Mouse (Mus musculus) limb, embryonic 14.5 days (tissue): ENCODE data around the gene Akap6. TPM values are rescaled to one million over a fixed set of nuclear protein-coding genes. Genes with fewer than 3 reads are reported as not detected.

Experiments
- ATAC-seq: fragments of 200-750 bp; cut with Nextera tagmentation; 2 replicates; pipeline ENCODE4 v1.8.0; 2017; ENCODE audit warnings: low read depth, moderate number of reproducible peaks, moderate TSS enrichment; ENCODE audit not compliant: low FRiP score
- DNase-seq: peaks from one replicate; pipeline ENCODE4 v3.0.0-alpha.2; 2015; ENCODE audit warnings: low spot score
- H3K27ac ChIP-seq: fragments of 300-500 bp; sonication (generic); replicated peaks from 2 replicates; pipeline ENCODE4 v1.5.1; 2014; ENCODE audit warnings: low read depth, mild to moderate bottlenecking, low read length, moderate library complexity, mixed read lengths
- H3K27me3 ChIP-seq: fragments of 300-500 bp; sonication (generic); 2 replicates; pipeline ENCODE4 v1.6.1; 2014; ENCODE audit warnings: low read length, mixed read lengths; ENCODE audit not compliant: control insufficient read depth, insufficient read depth
- H3K36me3 ChIP-seq: fragments of 300-500 bp; sonication (generic); 2 replicates; pipeline ENCODE4 v1.6.1; 2014; ENCODE audit warnings: mild to moderate bottlenecking, low read length, moderate library complexity, mixed read lengths; ENCODE audit not compliant: control insufficient read depth, insufficient read depth
- H3K4me1 ChIP-seq: fragments of 300-500 bp; sonication (generic); 2 replicates; pipeline ENCODE4 v1.6.1; 2014; ENCODE audit warnings: antibody characterized with exemption, low read length, mixed read lengths; ENCODE audit not compliant: control insufficient read depth, insufficient read depth
- H3K4me2 ChIP-seq: fragments of 300-500 bp; sonication (generic); replicated peaks from 2 replicates; pipeline ENCODE4 v1.6.1; 2014; ENCODE audit warnings: low read depth, mild to moderate bottlenecking, low read length, moderate library complexity; ENCODE audit not compliant: severe bottlenecking
- H3K4me3 ChIP-seq: fragments of 300-500 bp; sonication (generic); replicated peaks from 2 replicates; pipeline ENCODE4 v1.5.1; 2014; ENCODE audit warnings: low read length
- H3K9ac ChIP-seq: fragments of 300-500 bp; sonication (generic); 2 replicates; pipeline ENCODE4 v1.6.1; 2014; ENCODE audit warnings: mild to moderate bottlenecking, low read depth, low read length, moderate library complexity; ENCODE audit not compliant: severe bottlenecking
- H3K9me3 ChIP-seq: fragments of 300-500 bp; sonication (generic); 2 replicates; pipeline ENCODE4 v1.6.1; 2016; ENCODE audit warnings: low read length; ENCODE audit not compliant: control insufficient read depth
- POLR2A ChIP-seq: fragments of 200-500 bp; IDR thresholded peaks from 2 replicates; pipeline ENCODE4 v1.8.0; 2012; ENCODE audit warnings: inconsistent platforms, mild to moderate bottlenecking, moderate library complexity, borderline replicate concordance; ENCODE audit not compliant: insufficient read depth, insufficient read length; ENCODE audit errors: extremely low read depth
- WGBS: fragments of 180-500 bp; shearing (Covaris S2); extraction: QIAGEN DNeasy Blood & Tissue Kit; methylation state at CpG from one replicate; pipeline ENCODE4 v1.1.7; 2014; 5-methylcytosine and 5-hydroxymethylcytosine counted together
- polyA plus RNA-seq, 2 experiments: library from polyadenylated mRNA; depleted of rRNA in 1 of 2; stranded (reverse) in 1 of 2; unstranded in 1 of 2; fragments of >200 nt; fragmentation: Nextera tagmentation in 1 of 2; extraction: Ambion mirVana in 1 of 2; gene quantifications; 2 replicates each; pipeline versions ENCODE4 v1.2.1 to v1.2.3; 2012 to 2014

Gene Akap6
- polyA plus RNA-seq, 2 experiments: 1.2 to 1.6 TPM

DNA sequence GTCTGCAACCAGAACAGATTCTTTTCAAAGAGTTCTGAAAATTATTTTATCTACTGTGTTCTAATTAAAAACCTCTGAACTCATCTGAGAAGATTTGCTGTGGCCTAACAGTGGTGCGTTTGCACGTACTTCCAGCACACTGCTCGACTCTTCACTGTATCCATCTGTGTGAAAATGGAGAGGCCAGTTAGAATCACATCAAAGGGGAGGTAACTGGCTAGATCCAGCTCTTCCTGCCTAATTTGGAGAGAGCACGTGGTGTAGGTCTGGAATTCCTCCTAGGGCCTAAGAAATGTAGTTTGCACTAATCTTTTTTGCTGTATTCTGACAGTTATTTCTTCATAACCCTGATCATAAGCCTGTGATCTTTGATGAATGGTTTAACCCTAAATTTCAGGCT is 446.3 kb downstream of the Akap6 start:
- Histone ChIP-seq H3K4me2 (no peak overlapping the region), H3K4me1 (peaks cover 4% of the 10 kb centered on the region; the same call in 1 of the 2 replicates), H3K27ac (no peak overlapping the region), H3K4me3 (no peak overlapping the region), H3K9ac (no peak overlapping the region), H3K36me3 (no peaks in the 10 kb centered on the region), H3K9me3 (no peaks in the 10 kb centered on the region), H3K27me3 (no peaks in the 10 kb centered on the region)
- ATAC-seq: no peak
- DNase-seq: no peak
- no peak for TF ChIP-seq POLR2A
- WGBS: 24% methylated on average over 4 of the region's 4 CpGs

DNA sequence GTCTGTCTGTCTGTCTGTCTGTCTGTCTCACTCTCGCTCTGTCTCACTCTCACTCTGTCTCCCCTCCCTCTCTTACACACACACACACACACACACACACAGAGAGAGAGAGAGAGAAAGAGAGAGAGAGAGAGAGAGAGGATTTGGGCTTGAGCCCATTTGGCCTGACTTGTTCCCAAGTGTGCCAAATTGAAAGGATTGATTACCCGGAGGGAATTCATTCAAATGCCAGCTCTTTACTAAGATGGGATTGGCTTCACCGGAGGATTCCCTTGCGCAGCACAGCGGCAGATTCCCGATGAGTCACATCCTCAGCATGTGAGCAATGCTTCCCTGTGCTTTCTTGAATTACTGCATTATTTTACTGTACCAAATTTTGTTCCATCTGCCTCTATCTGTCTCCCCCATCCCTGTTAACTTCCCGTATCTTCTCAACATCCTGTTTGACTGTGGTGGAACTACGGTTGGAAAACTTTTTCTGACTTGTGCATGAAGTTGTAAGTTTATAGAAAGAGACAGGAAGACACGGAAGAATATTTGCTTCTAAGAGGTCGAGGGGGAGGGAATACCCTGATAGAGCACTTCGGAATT is 447.4 kb downstream of the Akap6 start:
- H3K27ac ChIP-seq: no peak overlapping the region
- no peak overlapping the region for H3K4me3 ChIP-seq
- ATAC-seq (peak; percentile 41; the same call in 1 of the 2 replicates), DNase-seq (peak; percentile 63)
- no peak overlapping the region for H3K4me2 ChIP-seq
- WGBS: 62% methylated on average over 11 of the region's 11 CpGs
- no peaks in the 10 kb centered on the region for H3K27me3 ChIP-seq
- H3K4me1 ChIP-seq: peaks cover 4% of the 10 kb centered on the region; the same call in 1 of the 2 replicates
- H3K9me3 ChIP-seq: no peaks in the 10 kb centered on the region
- no peak for TF ChIP-seq POLR2A
- H3K9ac ChIP-seq: no peak overlapping the region
- H3K36me3 ChIP-seq: no peaks in the 10 kb centered on the region

DNA sequence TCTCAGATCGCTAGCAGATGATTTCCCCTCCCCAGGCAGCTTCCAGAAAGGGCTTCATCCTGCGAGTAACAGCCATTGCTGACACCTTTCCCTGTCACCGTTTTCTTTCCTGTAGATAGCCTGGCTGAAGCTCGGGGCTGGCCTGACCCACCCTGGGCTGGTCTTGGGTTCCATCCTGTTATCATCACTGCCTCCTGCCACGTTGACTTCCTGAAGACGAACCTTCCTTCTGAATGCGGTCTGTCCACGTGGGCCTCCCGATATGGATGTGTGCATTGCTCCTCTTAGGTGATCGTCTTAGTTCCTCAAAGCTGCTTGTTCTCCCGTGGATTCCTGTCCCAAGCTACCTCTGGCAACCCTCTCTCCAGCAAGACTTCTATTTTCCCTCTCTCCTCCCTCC is 448.5 kb downstream of the Akap6 start:
- no peaks in the 10 kb centered on the region for H3K36me3 ChIP-seq
- TF ChIP-seq POLR2A: no peak
- H3K4me2 ChIP-seq: no peak overlapping the region
- no peak overlapping the region for H3K4me3 ChIP-seq
- peaks cover 4% of the 10 kb centered on the region; the same call in 1 of the 2 replicates for H3K4me1 ChIP-seq
- H3K9me3 ChIP-seq: no peaks in the 10 kb centered on the region
- H3K27ac ChIP-seq: no peak overlapping the region
- ATAC-seq (no peak), DNase-seq (no peak)
- no peak overlapping the region for H3K9ac ChIP-seq
- H3K27me3 ChIP-seq: no peaks in the 10 kb centered on the region
- WGBS: 79% methylated on average over 11 of the region's 11 CpGs

DNA sequence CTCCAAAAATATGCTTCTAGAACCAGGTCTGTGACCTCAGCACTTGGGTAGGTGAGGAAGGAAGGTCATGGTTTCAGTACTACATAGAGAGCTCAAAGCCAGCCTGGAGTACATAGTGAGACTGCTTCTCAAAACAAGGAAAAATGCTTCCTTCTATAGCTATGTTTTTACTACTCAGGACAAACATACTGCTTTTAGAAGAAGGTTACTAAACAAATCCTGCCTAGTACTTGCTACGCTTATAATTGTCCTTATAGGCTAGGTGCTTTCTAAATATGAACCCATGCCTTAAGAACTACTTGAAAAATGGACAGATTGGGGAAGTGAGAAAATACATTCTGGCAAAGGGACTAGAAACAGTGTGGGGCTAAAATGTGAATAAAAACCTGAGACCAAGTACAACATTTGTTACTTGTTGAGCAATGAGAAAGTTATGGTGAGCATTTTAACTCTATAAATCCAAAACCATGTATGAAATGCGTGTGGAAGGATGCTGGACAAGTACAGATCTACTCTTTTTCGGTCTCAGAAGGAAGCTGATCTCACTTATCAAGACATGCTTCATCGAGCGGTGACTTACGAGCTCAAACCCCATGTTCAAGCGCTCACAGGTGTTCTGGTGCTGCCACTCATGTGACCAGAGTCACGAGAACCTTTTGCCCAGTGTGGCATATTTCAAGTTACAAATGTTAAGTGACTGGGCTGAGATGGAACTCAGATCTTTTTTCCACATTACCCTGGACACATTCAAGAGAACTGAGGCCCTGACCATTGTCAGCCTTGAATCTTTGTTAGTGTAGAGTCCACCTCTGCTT is 469.2 kb downstream of the Akap6 start:
- no peak overlapping the region for H3K4me3 ChIP-seq
- DNase-seq: no peak
- H3K4me1 ChIP-seq: no peaks in the 10 kb centered on the region
- 86% methylated on average over 8 of the region's 8 CpGs for WGBS
- no peak overlapping the region for H3K27ac ChIP-seq
- no peaks in the 10 kb centered on the region for H3K36me3 ChIP-seq
- H3K4me2 ChIP-seq: no peak overlapping the region
- TF ChIP-seq POLR2A: no peak
- no peaks in the 10 kb centered on the region for H3K27me3 ChIP-seq
- ATAC-seq: no peak
- no peaks in the 10 kb centered on the region for H3K9me3 ChIP-seq
- H3K9ac ChIP-seq: no peak overlapping the region

DNA sequence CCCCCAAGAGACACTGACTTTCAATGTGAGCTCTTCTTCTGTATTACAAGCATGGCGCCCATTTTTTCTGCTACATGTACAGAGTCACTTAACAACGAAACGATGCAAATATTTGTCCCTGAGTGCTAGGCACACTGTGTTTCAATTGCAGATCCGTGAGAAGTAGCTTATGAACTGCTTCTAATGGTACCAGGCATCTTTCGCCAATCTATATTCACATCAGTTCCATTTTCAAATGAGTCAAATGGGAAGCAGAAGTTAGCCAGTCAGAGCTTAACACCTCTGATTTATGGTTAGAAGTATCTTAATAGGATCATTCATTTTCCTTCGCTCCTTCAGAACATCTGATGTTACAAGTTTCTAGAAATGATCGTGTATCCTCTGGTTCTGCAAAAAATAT is 492.3 kb downstream of the Akap6 start:
- H3K27me3 ChIP-seq: no peaks in the 10 kb centered on the region
- no peak overlapping the region for H3K9ac ChIP-seq
- no peak overlapping the region for H3K4me2 ChIP-seq
- no peak overlapping the region for H3K27ac ChIP-seq
- H3K9me3 ChIP-seq: no peaks in the 10 kb centered on the region
- no peaks in the 10 kb centered on the region for H3K36me3 ChIP-seq
- no peak for DNase-seq
- no peak for ATAC-seq
- H3K4me3 ChIP-seq: no peak overlapping the region
- 87% methylated on average over 7 of the region's 7 CpGs for WGBS
- H3K4me1 ChIP-seq: no peaks in the 10 kb centered on the region
- TF ChIP-seq POLR2A: no peak
